Mouse (Mus musculus) lung, postnatal 25 days (tissue): ENCODE measurements around the gene Prkca.

ENCODE experiments used
- DNase-seq: peaks from one replicate; pipeline ENCODE4 v3.0.0; 2022; ENCODE audit warnings: low spot score

Gene Prkca

GRCm38 (mm10) chr11:108297956-108298355, 45.8 kb downstream of the Prkca start:
- no peak for DNase-seq

- DNase-seq, result no peak
Observed at GRCm38 (mm10) chr11:108295373-108295772, 48.4 kb downstream of the Prkca start.

GRCm38 (mm10) chr11:108294305-108294813, 49.4 kb downstream of the Prkca start:
- DNase-seq, result no peak

- no peak for DNase-seq
Observed at GRCm38 (mm10) chr11:108293843-108294242, 49.9 kb downstream of the Prkca start.

- DNase-seq, result no peak
Observed at GRCm38 (mm10) chr11:108289192-108289591, 54.5 kb downstream of the Prkca start.

GRCm38 (mm10) chr11:108287321-108287720, 56.4 kb downstream of the Prkca start:
- no peak for DNase-seq

- no peak for DNase-seq
Observed at GRCm38 (mm10) chr11:108285046-108285445, 58.7 kb downstream of the Prkca start.

- DNase-seq, result no peak
Observed at GRCm38 (mm10) chr11:108282850-108283459, 60.8 kb downstream of the Prkca start.

GRCm38 (mm10) chr11:108279748-108280373, 63.9 kb downstream of the Prkca start:
- no peak for DNase-seq

GRCm38 (mm10) chr11:108277096-108277495, 66.6 kb downstream of the Prkca start:
- no peak for DNase-seq

- no peak for DNase-seq
Observed at GRCm38 (mm10) chr11:108276148-108276547, 67.6 kb downstream of the Prkca start.

GRCm38 (mm10) chr11:108274046-108274445, 69.7 kb downstream of the Prkca start:
- no peak for DNase-seq

GRCm38 (mm10) chr11:108273415-108273965, 70.2 kb downstream of the Prkca start:
- DNase-seq, result no peak

GRCm38 (mm10) chr11:108272601-108273414, 70.9 kb downstream of the Prkca start:
- no peak for DNase-seq

- peak; percentile 82 for DNase-seq
Observed at GRCm38 (mm10) chr11:108271305-108271704, 72.4 kb downstream of the Prkca start.

GRCm38 (mm10) chr11:108269516-108269915, 74.2 kb downstream of the Prkca start:
- DNase-seq, result no peak

- no peak for DNase-seq
Observed at GRCm38 (mm10) chr11:108268421-108269322, 75.1 kb downstream of the Prkca start.

GRCm38 (mm10) chr11:108267825-108268224, 75.9 kb downstream of the Prkca start:
- no peak for DNase-seq

- DNase-seq, result no peak
Observed at GRCm38 (mm10) chr11:108267066-108267465, 76.7 kb downstream of the Prkca start.

- DNase-seq, result no peak
Observed at GRCm38 (mm10) chr11:108263868-108264267, 79.9 kb downstream of the Prkca start.

GRCm38 (mm10) chr11:108263406-108263805, 80.3 kb downstream of the Prkca start:
- no peak for DNase-seq
